Mouse (Mus musculus) liver, postnatal 0 days (tissue): ENCODE data around the gene Phf24.

Experiments used
- CTCF ChIP-seq: sonication (generic); IDR thresholded peaks from 2 replicates; pipeline ENCODE4 v1.5.1; 2016; ENCODE audit warnings: antibody characterized with exemption, low read depth
- EP300 ChIP-seq: IDR thresholded peaks from 2 replicates; pipeline ENCODE4 v1.6.1; 2016; ENCODE audit warnings: antibody characterized with exemption, low read depth, mild to moderate bottlenecking

DNA sequence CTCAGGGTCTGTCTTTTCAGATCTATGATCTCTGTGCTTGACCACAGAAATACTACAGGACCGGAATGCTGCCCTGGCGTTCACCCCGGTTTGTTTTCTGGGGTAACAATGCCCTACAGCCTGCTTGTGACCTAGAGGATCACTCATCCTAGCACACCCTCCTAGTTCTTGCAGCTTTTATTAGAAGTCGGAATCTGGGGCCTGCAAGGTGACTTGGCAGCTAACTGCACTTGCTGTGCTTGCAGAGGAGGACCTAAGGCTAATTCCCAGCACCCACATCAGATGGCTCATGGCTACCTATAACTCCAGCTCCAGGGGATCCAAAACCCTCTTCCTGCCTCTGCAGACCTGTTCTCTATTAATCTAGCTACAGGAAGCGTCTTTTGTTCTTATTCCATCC is 13.7 kb upstream of the Phf24 start:
- TF ChIP-seq CTCF: no peak
- no peak for TF ChIP-seq EP300
